In the genomic region with DNA sequence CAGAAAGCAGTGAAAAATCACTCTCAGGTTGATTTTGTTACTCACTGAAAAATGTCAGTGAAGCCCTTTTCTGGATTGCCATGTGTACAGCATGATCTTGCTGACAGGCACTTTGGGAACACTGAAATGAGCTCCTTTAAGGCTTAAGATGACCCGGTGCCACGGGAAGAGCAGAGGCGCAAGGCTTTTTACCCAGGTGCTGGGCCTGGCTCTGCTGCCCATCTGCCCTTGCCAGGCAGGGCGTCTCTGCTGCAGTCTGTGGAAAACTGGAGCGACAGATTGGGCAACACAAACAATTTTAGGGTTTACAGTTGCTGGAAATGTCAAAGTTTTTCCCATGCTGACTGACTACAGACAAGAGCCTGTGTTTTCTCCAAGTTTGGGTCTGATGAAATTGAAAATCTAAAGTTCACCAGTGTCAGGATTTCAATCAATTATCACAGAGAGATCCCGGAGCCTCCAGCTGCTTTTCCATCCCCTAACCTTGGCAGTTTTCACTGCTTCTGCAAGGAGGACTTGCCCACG, we compare ENCODE assay signal across 17 mouse cellular contexts. TPM values are rescaled to one million over a fixed set of nuclear protein-coding genes. Genes with fewer than 3 reads are reported as not detected.
A peak's percentile ranks its signal among the peaks of the same experiment; 100 is the strongest.
DNase-seq lines count a peak whose midpoint lies in the region; ATAC-seq and TF ChIP-seq lines count a peak whose summit lies in the region.
"Had no signal": no experiment of that assay in that cellular context is flagged by ENCODE, and none has a peak within 500 bp of the region (broad histone marks: within the 10 kb centered on the region; RNA-seq: fewer than 3 reads in every experiment).

No protein-coding gene starts in this region.

- H3K4me1 ChIP-seq in cerebellum, adult 2 months (ENCODE audit: control insufficient read depth, insufficient read depth, low read length), result peaks cover 4% of the 10 kb centered on the region; the same call in 1 of the 2 replicates
- H3K4me1 ChIP-seq in lung, embryonic 14.5 days (ENCODE audit: insufficient read depth), result peaks cover 11% of the 10 kb centered on the region
- H3K4me1 ChIP-seq in stomach, embryonic 14.5 days (ENCODE audit: control insufficient read depth, insufficient read depth, low read length), result peaks cover 20% of the 10 kb centered on the region; the same call in 1 of the 2 replicates
- H3K4me1 ChIP-seq: hindbrain, embryonic 12.5 days; neural tube, embryonic 12.5 days had no signal

- no peaks in the 10 kb centered on the region for H3K27me3 ChIP-seq in cerebellum, adult 2 months (ENCODE audit: control insufficient read depth, insufficient read depth, low read length)
- H3K27me3 ChIP-seq in lung, embryonic 14.5 days (ENCODE audit: insufficient read depth, low read length), result no peaks in the 10 kb centered on the region
- H3K27me3 ChIP-seq in stomach, embryonic 14.5 days (ENCODE audit: control insufficient read depth, insufficient read depth, low read length), result no peaks in the 10 kb centered on the region
- H3K27me3 ChIP-seq: hindbrain, embryonic 12.5 days; limb, embryonic 12.5 days; midbrain, embryonic 15.5 days; neural tube, embryonic 12.5 days had no signal

- peak; percentile 5; the same call in 1 of the 2 replicates for ATAC-seq in lung, embryonic 14.5 days (ENCODE audit: insufficient read depth)
- ATAC-seq in stomach, embryonic 14.5 days (ENCODE audit: insufficient number of reproducible peaks, insufficient read depth, low FRiP score, low read depth), result no peak
- ATAC-seq: midbrain, embryonic 15.5 days had no signal

- no peak overlapping the region for H3K9ac ChIP-seq in lung, embryonic 14.5 days
- H3K9ac ChIP-seq in stomach, embryonic 14.5 days (replicated peaks; ENCODE audit: low read depth, low read length), result no peak overlapping the region
- H3K9ac ChIP-seq: hindbrain, embryonic 12.5 days; limb, embryonic 12.5 days; midbrain, embryonic 15.5 days; neural tube, embryonic 12.5 days had no signal

- no peak overlapping the region for H3K4me3 ChIP-seq in cerebellum, adult 2 months (replicated peaks; ENCODE audit: insufficient read depth, low read depth, low read length)
- H3K4me3 ChIP-seq in lung, embryonic 14.5 days (ENCODE audit: low read depth, low read length), result no peak overlapping the region
- H3K4me3 ChIP-seq in stomach, embryonic 14.5 days (ENCODE audit: low read depth, low read length), result no peak overlapping the region
- H3K4me3 ChIP-seq: hindbrain, embryonic 12.5 days; limb, embryonic 12.5 days; midbrain, embryonic 15.5 days; neural tube, embryonic 12.5 days had no signal

- H3K36me3 ChIP-seq in lung, embryonic 14.5 days (ENCODE audit: insufficient read depth), result no peaks in the 10 kb centered on the region
- no peaks in the 10 kb centered on the region for H3K36me3 ChIP-seq in stomach, embryonic 14.5 days (ENCODE audit: control insufficient read depth, insufficient read depth, low read length)
- H3K36me3 ChIP-seq: G1E; limb, embryonic 12.5 days; midbrain, embryonic 15.5 days; neural tube, embryonic 12.5 days had no signal

- peak; percentile 48 to 49 for DNase-seq in cerebellum, adult 2 months
- no peak for DNase-seq in cerebellum, adult 9-10 months
- peak; percentile 44 for DNase-seq in lung, embryonic 14.5 days
- DNase-seq in lung, adult 18-20 months, result no peak
- peak; percentile 30 to 36 for DNase-seq in cerebellum, postnatal 36 days
- DNase-seq in left cerebral cortex, postnatal 14 days (ENCODE audit: low spot score in 2 of 2), result no peak
- no peak for DNase-seq in neural tube, embryonic 10.5 days (ENCODE audit: extremely low spot score, low spot score)
- DNase-seq: kidney, adult 2 months; spleen, adult 18-20 months; thymus, postnatal 25 days had no signal

- no peak for TF ChIP-seq CTCF in cerebellum, adult 2 months (IDR thresholded peaks at IDR 0.05; ENCODE audit: borderline replicate concordance, insufficient read depth, low read depth, low read length)
- no peak for TF ChIP-seq CTCF in lung, embryonic 14.5 days (IDR thresholded peaks at IDR 0.05; ENCODE audit: low read depth)

- intact Hi-C loops in left cerebral cortex, postnatal 14 days (cut with DNase I), result loop anchor here (10.0 kb wide), 1 partner anchor 76 kb away; a partner anchor contains a TSS

- WGBS in cerebellum, adult 2 months, result 9% methylated on average over 7 of the region's 7 CpGs
- WGBS in lung, embryonic 14.5 days, result 59% methylated on average over 7 of the region's 7 CpGs
- WGBS in stomach, embryonic 14.5 days, result 57% methylated on average over 7 of the region's 7 CpGs

- TF ChIP-seq POLR2A in cerebellum, adult 2 months (IDR thresholded peaks at IDR 0.05; ENCODE audit: borderline replicate concordance, insufficient read depth, low read length), result no peak

- H3K27ac ChIP-seq in cerebellum, adult 2 months (ENCODE audit: insufficient read depth, low read length), result peak overlapping the region; percentile 19; the same call in 1 of the 2 replicates
- peak overlapping the region; percentile 44; the same call in 1 of the 2 replicates for H3K27ac ChIP-seq in lung, embryonic 14.5 days (ENCODE audit: low read depth)
- peak overlapping the region; percentile 78 for H3K27ac ChIP-seq in stomach, embryonic 14.5 days (ENCODE audit: low read length)
- H3K27ac ChIP-seq: hindbrain, embryonic 12.5 days; limb, embryonic 12.5 days; macrophage; midbrain, embryonic 15.5 days; neural tube, embryonic 12.5 days had no signal

- H3K9me3 ChIP-seq in lung, embryonic 14.5 days (ENCODE audit: low read depth, low read length), result no peaks in the 10 kb centered on the region
- no peaks in the 10 kb centered on the region for H3K9me3 ChIP-seq in stomach, embryonic 14.5 days (ENCODE audit: control insufficient read depth, low read depth, low read length)
- H3K9me3 ChIP-seq: G1E; hindbrain, embryonic 12.5 days; limb, embryonic 12.5 days; midbrain, embryonic 15.5 days; neural tube, embryonic 12.5 days had no signal

- no peak overlapping the region; the same call in 1 of the 2 replicates for H3K4me2 ChIP-seq in lung, embryonic 14.5 days
- peak overlapping the region; percentile 6; the same call in 1 of the 2 replicates for H3K4me2 ChIP-seq in stomach, embryonic 14.5 days (replicated peaks; ENCODE audit: low read depth, low read length)
- H3K4me2 ChIP-seq: hindbrain, embryonic 12.5 days; limb, embryonic 12.5 days; midbrain, embryonic 15.5 days; neural tube, embryonic 12.5 days had no signal

RNA-seq across cellular contexts. Expression of a gene that starts 53.0 kb away (rescaled TPM):
- 0.20 and 0.21 TPM in 2 replicates for polyA plus RNA-seq in cerebellum, adult 2 months (2012; rRNA removed)
- 20.7 and 22.2 TPM in 2 replicates for polyA plus RNA-seq in lung, embryonic 14.5 days (2014; fragmentation: Nextera tagmentation; extraction: Ambion mirVana)
- polyA plus RNA-seq in stomach, embryonic 14.5 days (2014; fragmentation: Nextera tagmentation; extraction: Ambion mirVana), result 9.9 and 13.2 TPM in 2 replicates
- total RNA-seq in left cerebral cortex, postnatal 14 days (2021), result under 1 TPM; 0.68 to 0.87 TPM

RNA-seq across cellular contexts. Expression of a gene that starts 53.3 kb away (rescaled TPM):
- 8.7 and 9.9 TPM in 2 replicates for polyA plus RNA-seq in cerebellum, adult 2 months (2012; rRNA removed)
- polyA plus RNA-seq in lung, embryonic 14.5 days (2014; fragmentation: Nextera tagmentation; extraction: Ambion mirVana), result 42.2 and 44.2 TPM in 2 replicates
- 26.0 and 27.3 TPM in 2 replicates for polyA plus RNA-seq in stomach, embryonic 14.5 days (2014; fragmentation: Nextera tagmentation; extraction: Ambion mirVana)
- 10 to 100 TPM in 1 of 2 experiments, 1 to 10 TPM in 1; 9.0 to 11.3 TPM for total RNA-seq in left cerebral cortex, postnatal 14 days (2021)

Comparison
In these comparisons a context has a peak if more than half of its experiments do, and no peak if none do; other contexts are left out.
1. DNase-seq: peak in cerebellum, adult 2 months (2 of 2), lung, embryonic 14.5 days (single experiment) and cerebellum, postnatal 36 days (2 of 2); none in cerebellum, adult 9-10 months (single experiment), lung, adult 18-20 months (0 of 2), left cerebral cortex, postnatal 14 days (0 of 2) and neural tube, embryonic 10.5 days (single experiment).
2. H3K27ac ChIP-seq: peak in every context shown above with its lines; median percentile 78 in stomach, embryonic 14.5 days; 44 in lung, embryonic 14.5 days; 19 in cerebellum, adult 2 months.